Mouse (Mus musculus) heart, postnatal 14 days (tissue): ENCODE measurements around the gene Anapc11. TPM values are rescaled to one million over a fixed set of nuclear protein-coding genes. Genes with fewer than 3 reads are reported as not detected.
A peak's percentile ranks its signal among the peaks of the same experiment; 100 is the strongest.

Experiments
- DNase-seq, 2 experiments: peaks; one replicate each; pipeline ENCODE4 v3.0.0; 2021 to 2022
- intact Hi-C: fragments of 180-260 bp; cut with DNase I; formaldehyde crosslinking; loops from one replicate; pipeline ENCODE4 v1.15.1; 2025
- microRNA-seq, 2 experiments: library from miRNA; unstranded; fragments of <30 nt; microRNA quantifications; one replicate each; pipeline ENCODE4 v1.2.0; 2021 to 2022
- total RNA-seq, 2 experiments: library from RNA; stranded (reverse); gene quantifications; 2 replicates each; pipeline ENCODE4 v1.2.3; 2021

Anapc11 gene
- total RNA-seq, 2 experiments from 2014 or later: 86.2 to 87.5 TPM

- intact Hi-C loops: no loop called here
- no peak for DNase-seq
Observed at GRCm38 (mm10) chr11:120641255-120641654, 43.0 kb downstream of the Anapc11 start.

GRCm38 (mm10) chr11:120641869-120642268 lies 43.6 kb downstream of the Anapc11 start:
- intact Hi-C loops: no loop called here

GRCm38 (mm10) chr11:120642939-120643600 lies 44.8 kb downstream of the Anapc11 start:
- intact Hi-C loops: no loop called here
- no peak for DNase-seq

More at GRCm38 (mm10) chr11:120641869-120642268, 43.6 kb downstream of the Anapc11 start:
- DNase-seq: no peak

GRCm38 (mm10) chr11:120643601-120643987 lies 45.4 kb downstream of the Anapc11 start, which contains the start of gene Pycr1:
Pycr1 (minus strand) TSS chr11:120643769.
- intact Hi-C loops: no loop called here
- DNase-seq: peak; percentile 92 to 94

- no peak for DNase-seq
- intact Hi-C loops: no loop called here
Observed at GRCm38 (mm10) chr11:120647047-120647830, 49.0 kb downstream of the Anapc11 start.

GRCm38 (mm10) chr11:120648001-120648476 lies 49.8 kb downstream of the Anapc11 start, which contains the start of gene Myadml2:
Myadml2 (minus strand) TSS chr11:120648158.
- peak; percentile 53 to 56 for DNase-seq
- intact Hi-C loops: no loop called here

GRCm38 (mm10) chr11:120651872-120652271 lies 53.7 kb downstream of the Anapc11 start:
- intact Hi-C loops: no loop called here
- DNase-seq: no peak

- intact Hi-C loops: loop anchor here (5.0 kb wide), 1 partner anchor 123 kb away; no protein-coding TSS in a partner anchor
- no peak for DNase-seq
Observed at GRCm38 (mm10) chr11:120654741-120655140, 56.5 kb downstream of the Anapc11 start.

GRCm38 (mm10) chr11:120657301-120657700 lies 59.1 kb downstream of the Anapc11 start:
- no peak for DNase-seq
- intact Hi-C loops: loop anchor here (5.0 kb wide), 1 partner anchor 120 kb away; no protein-coding TSS in a partner anchor

Small RNA genes lying within 50 kb of the gene (microRNA-seq; reads per million reads assigned to microRNA genes)
- 0 to 3.6 reads per million in 2 experiments for gene Mir6936

Other genes starting within 250 kb of the Anapc11 start
- gene Actg1, start 249.9 kb upstream of the Anapc11 start, total RNA-seq: 100 to 1,000 TPM; 451 to 520 TPM
- not detected for gene Fscn2, start 236.9 kb upstream of the Anapc11 start, total RNA-seq
- 10 to 100 TPM; 19.0 to 19.6 TPM for gene Faap100, start 219.7 kb upstream of the Anapc11 start, total RNA-seq
- 10 to 100 TPM; 54.4 to 62.7 TPM for gene Nploc4, start 160.7 kb upstream of the Anapc11 start, total RNA-seq
- gene Tspan10, start 155.8 kb upstream of the Anapc11 start, total RNA-seq: 1 to 10 TPM in 1 of 2 experiments, under 1 TPM in 1; 0.98 to 2.5 TPM
- gene Pde6g, start 144.9 kb upstream of the Anapc11 start, total RNA-seq: under 1 TPM; 0.53 to 0.56 TPM
- gene Oxld1, start 140.4 kb upstream of the Anapc11 start, total RNA-seq: 10 to 100 TPM; 41.6 to 45.6 TPM
- 1 to 10 TPM; 5.9 to 9.4 TPM for gene Ccdc137, start 140.3 kb upstream of the Anapc11 start, total RNA-seq
- 10 to 100 TPM; 10.3 to 12.0 TPM for gene Arl16, start 130.8 kb upstream of the Anapc11 start, total RNA-seq
- gene Mrpl12, start 113.8 kb upstream of the Anapc11 start, total RNA-seq: 100 to 1,000 TPM; 222 to 244 TPM
- 10 to 100 TPM; 14.1 to 15.9 TPM for gene Slc25a10, start 106.6 kb upstream of the Anapc11 start, total RNA-seq
- gene Gcgr, start 67.7 kb upstream of the Anapc11 start, total RNA-seq: 1 to 10 TPM; 1.7 to 2.4 TPM
- gene Mcrip1, start 48.7 kb upstream of the Anapc11 start, total RNA-seq: 10 to 100 TPM; 53.5 to 58.1 TPM
- gene Ppp1r27, start 47.3 kb upstream of the Anapc11 start, total RNA-seq: under 1 TPM in 1 of 2 experiments, not detected in 1; 0.39 TPM
- gene P4hb, start 25.2 kb upstream of the Anapc11 start, total RNA-seq: 100 to 1,000 TPM; 238 to 247 TPM
- 100 to 1,000 TPM; 164 to 180 TPM for gene Arhgdia, start 16.8 kb upstream of the Anapc11 start, total RNA-seq
- gene Alyref, start 56 bp upstream of the Anapc11 start, total RNA-seq: 10 to 100 TPM; 57.8 to 59.9 TPM
- not detected for gene Npb, start 10.1 kb downstream of the Anapc11 start, total RNA-seq
- gene Pcyt2, start 19.5 kb downstream of the Anapc11 start, total RNA-seq: 10 to 100 TPM; 47.7 to 49.4 TPM
- 10 to 100 TPM; 10.8 to 12.3 TPM for gene Sirt7, start 26.8 kb downstream of the Anapc11 start, total RNA-seq
- 10 to 100 TPM; 33.7 to 41.0 TPM for gene Mafg, start 35.2 kb downstream of the Anapc11 start, total RNA-seq
- 1 to 10 TPM; 1.9 to 2.1 TPM for gene Pycr1, start 45.3 kb downstream of the Anapc11 start, total RNA-seq
- 10 to 100 TPM; 51.4 to 58.5 TPM for gene Myadml2, start 49.7 kb downstream of the Anapc11 start, total RNA-seq
- under 1 TPM in 1 of 2 experiments, not detected in 1; 0.27 TPM for gene Notum, start 62.8 kb downstream of the Anapc11 start, total RNA-seq
- 10 to 100 TPM; 35.0 to 37.9 TPM for gene Aspscr1, start 74.6 kb downstream of the Anapc11 start, total RNA-seq
- 10 to 100 TPM; 35.4 to 36.4 TPM for gene Cenpx, start 115.3 kb downstream of the Anapc11 start, total RNA-seq
- 10 to 100 TPM in 1 of 2 experiments, 1 to 10 TPM in 1; 9.2 to 10.9 TPM for gene Lrrc45, start 115.5 kb downstream of the Anapc11 start, total RNA-seq
- gene Rac3, start 123.0 kb downstream of the Anapc11 start, total RNA-seq: 1 to 10 TPM; 1.3 to 1.6 TPM
- 1 to 10 TPM; 3.1 to 5.8 TPM for gene Dcxr, start 128.9 kb downstream of the Anapc11 start, total RNA-seq
- gene Cbr2, start 133.7 kb downstream of the Anapc11 start, total RNA-seq: 10 to 100 TPM; 18.6 to 53.1 TPM
- gene Hmga1b, start 164.4 kb downstream of the Anapc11 start, total RNA-seq: 10 to 100 TPM; 23.8 to 68.1 TPM
- gene Rfng, start 185.8 kb downstream of the Anapc11 start, total RNA-seq: 10 to 100 TPM; 11.8 to 12.0 TPM
- 10 to 100 TPM; 56.9 to 57.5 TPM for gene Gps1, start 185.9 kb downstream of the Anapc11 start, total RNA-seq
- gene Dus1l, start 198.0 kb downstream of the Anapc11 start, total RNA-seq: 10 to 100 TPM; 31.2 to 34.1 TPM
- 10 to 100 TPM; 23.0 to 23.2 TPM for gene Fasn, start 226.1 kb downstream of the Anapc11 start, total RNA-seq